Mouse (Mus musculus) MEL (cell line): ENCODE results near the gene Gpbp1l1. TPM values are rescaled to one million over a fixed set of nuclear protein-coding genes. Genes with fewer than 3 reads are reported as not detected.

Source experiments
- DNase-seq: peaks from one replicate; pipeline ENCODE4 v3.0.0; 2011; ENCODE audit warnings: low read depth, low spot score
- H3K27ac ChIP-seq: 2 replicates; pipeline ENCODE4 v1.5.1; 2012; ENCODE audit warnings: low read depth, mild to moderate bottlenecking, control low read depth, low read length, moderate library complexity; ENCODE audit not compliant: control insufficient read depth
- H3K27me3 ChIP-seq, 2 experiments: fragments of 150-350 bp in 1 of 2; sonication (generic) in 1 of 2; 2 replicates each; pipeline ENCODE4 v1.6.1; 2012; ENCODE audit warnings: low read length in 2 of 2, mild to moderate bottlenecking in 2 of 2, improper control_type of control experiment in 1 of 2, moderate library complexity in 1 of 2; ENCODE audit not compliant: insufficient read depth in 2 of 2, control insufficient read depth in 1 of 2
- H3K36me3 ChIP-seq, 2 experiments: 2 replicates each; pipeline ENCODE4 v1.6.1; 2012 to 2014; ENCODE audit warnings: low read length in 2 of 2, improper control_type of control experiment in 1 of 2, inconsistent platforms in 1 of 2, mild to moderate bottlenecking in 1 of 2; ENCODE audit not compliant: insufficient read depth in 2 of 2, control insufficient read depth in 1 of 2
- H3K4me1 ChIP-seq, 2 experiments: fragments of 150-350 bp in 1 of 2; sonication (generic) in 1 of 2; 2 replicates each; pipeline ENCODE4 v1.6.1; 2012; ENCODE audit warnings: low read length in 2 of 2, improper control_type of control experiment in 1 of 2, mild to moderate bottlenecking in 1 of 2; ENCODE audit not compliant: insufficient read depth in 2 of 2, control insufficient read depth in 1 of 2
- H3K4me3 ChIP-seq, 2 experiments: fragments of 150-350 bp in 1 of 2; sonication (generic) in 1 of 2; 2 replicates each; pipeline ENCODE4 v1.5.1; 2012; ENCODE audit warnings: low read depth in 2 of 2, low read length in 2 of 2, mild to moderate bottlenecking in 2 of 2, moderate library complexity in 2 of 2, control low read depth in 1 of 2, improper control_type of control experiment in 1 of 2; ENCODE audit not compliant: control insufficient read depth in 1 of 2, insufficient read depth in 1 of 2
- H3K79me2 ChIP-seq: 2 replicates; pipeline ENCODE4 v1.6.1; 2012; ENCODE audit warnings: mild to moderate bottlenecking, low read length, moderate library complexity; ENCODE audit not compliant: control insufficient read depth, poor library complexity, insufficient read depth
- H3K9ac ChIP-seq: 2 replicates; pipeline ENCODE4 v1.6.1; 2012; ENCODE audit warnings: low read depth, mild to moderate bottlenecking, control low read depth, low read length, moderate library complexity; ENCODE audit not compliant: control insufficient read depth, poor library complexity, severe bottlenecking
- H3K9me3 ChIP-seq: fragments of 150-350 bp; sonication (generic); replicated peaks from 2 replicates; pipeline ENCODE4 v1.6.1; 2012; ENCODE audit warnings: mild to moderate bottlenecking, low read length, improper control_type of control experiment, moderate library complexity; ENCODE audit not compliant: insufficient read depth
- CHD2 ChIP-seq: IDR thresholded peaks from 2 replicates; pipeline ENCODE4 v1.6.1; 2011; ENCODE audit warnings: low read length, improper control_type of control experiment
- EP300 ChIP-seq, 2 experiments: IDR thresholded peaks; 2 replicates each; pipeline ENCODE4 v1.6.1; 2011; ENCODE audit warnings: improper control_type of control experiment in 2 of 2, low read length in 2 of 2, low read depth in 1 of 2, mild to moderate bottlenecking in 1 of 2
- GABPA ChIP-seq: IDR thresholded peaks from 2 replicates; pipeline ENCODE4 v1.6.1; 2012; ENCODE audit warnings: low read depth, mild to moderate bottlenecking, inconsistent platforms, low read length, improper control_type of control experiment, moderate library complexity
- GATA1 ChIP-seq: IDR thresholded peaks from 2 replicates; pipeline ENCODE4 v1.6.1; 2011; ENCODE audit warnings: low read depth, low read length, improper control_type of control experiment
- HCFC1 ChIP-seq: IDR thresholded peaks from 2 replicates; pipeline ENCODE4 v1.6.1; 2012; ENCODE audit warnings: low read depth, mild to moderate bottlenecking, inconsistent platforms, low read length, improper control_type of control experiment, moderate library complexity
- MAFK ChIP-seq: IDR thresholded peaks from 2 replicates; pipeline ENCODE4 v1.6.1; 2011; ENCODE audit warnings: low read depth, mild to moderate bottlenecking, low read length, improper control_type of control experiment, borderline replicate concordance
- MXI1 ChIP-seq: IDR thresholded peaks from 2 replicates; pipeline ENCODE4 v1.6.1; 2011; ENCODE audit warnings: mild to moderate bottlenecking, low read depth, low read length, improper control_type of control experiment
- MYC ChIP-seq: IDR thresholded peaks from 2 replicates; pipeline ENCODE4 v1.6.1; 2011; ENCODE audit warnings: low read depth, mild to moderate bottlenecking, low read length, improper control_type of control experiment, moderate library complexity
- NELFE ChIP-seq: IDR thresholded peaks from 2 replicates; pipeline ENCODE4 v1.6.1; 2011; ENCODE audit warnings: low read depth, low read length, improper control_type of control experiment
- POLR2AphosphoS2 ChIP-seq: IDR thresholded peaks from 2 replicates; pipeline ENCODE4 v1.6.1; 2011; ENCODE audit warnings: low read length, improper control_type of control experiment
- POLR2AphosphoS5 ChIP-seq: IDR thresholded peaks from 2 replicates; pipeline ENCODE4 v1.6.1; 2012; ENCODE audit warnings: low read depth, borderline replicate concordance, mild to moderate bottlenecking, inconsistent platforms, low read length, moderate library complexity, mixed read lengths
- RCOR1 ChIP-seq: IDR thresholded peaks from 2 replicates; pipeline ENCODE4 v1.6.1; 2012; ENCODE audit warnings: low read depth, mild to moderate bottlenecking, inconsistent platforms, low read length, improper control_type of control experiment
- SMC3 ChIP-seq: IDR thresholded peaks from 2 replicates; pipeline ENCODE4 v1.6.1; 2011; ENCODE audit warnings: low read depth, low read length, improper control_type of control experiment
- TCF12 ChIP-seq: IDR thresholded peaks from 2 replicates; pipeline ENCODE4 v1.6.1; 2014; ENCODE audit warnings: low read depth, mild to moderate bottlenecking, inconsistent platforms, low read length, improper control_type of control experiment, moderate library complexity
- USF1 ChIP-seq: IDR thresholded peaks from 2 replicates; pipeline ENCODE4 v1.6.1; 2014; ENCODE audit warnings: low read depth, mild to moderate bottlenecking, inconsistent platforms, low read length, improper control_type of control experiment, moderate library complexity
- USF2 ChIP-seq, 2 experiments: IDR thresholded peaks; 2 replicates each; pipeline ENCODE4 v1.6.1; 2011 to 2012; ENCODE audit warnings: improper control_type of control experiment in 2 of 2, low read length in 2 of 2, borderline replicate concordance in 1 of 2, inconsistent platforms in 1 of 2, low read depth in 1 of 2, mild to moderate bottlenecking in 1 of 2; ENCODE audit not compliant: insufficient read depth in 1 of 2
- ZKSCAN1 ChIP-seq: IDR thresholded peaks from 2 replicates; pipeline ENCODE4 v1.6.1; 2012; ENCODE audit warnings: low read depth, mild to moderate bottlenecking, inconsistent platforms, low read length, improper control_type of control experiment, moderate library complexity
- ZMIZ1 ChIP-seq: IDR thresholded peaks from 2 replicates; pipeline ENCODE4 v1.6.1; 2012; ENCODE audit warnings: low read depth, mild to moderate bottlenecking, inconsistent platforms, low read length, improper control_type of control experiment, moderate library complexity
- polyA plus RNA-seq, 2 experiments: library from polyadenylated mRNA; stranded (reverse) in 1 of 2; unstranded in 1 of 2; fragments of >175 nt in 1 of 2; fragments of >200 nt in 1 of 2; gene quantifications; 2 replicates each; pipeline versions ENCODE4 v1.2.1 to v1.2.4; 2012; ENCODE audit warnings: low replicate concordance in 2 of 2, low read depth in 1 of 2; ENCODE audit not compliant: insufficient read length in 2 of 2, insufficient read depth in 1 of 2, missing spikeins in 1 of 2
- total RNA-seq: library from RNA; depleted of rRNA; stranded (reverse); fragments of 300-350 nt; gene quantifications from 2 replicates; pipeline ENCODE4 v1.2.3, GENCODE M21; 2012

Gene Gpbp1l1
- total and polyA plus RNA-seq, 3 experiments = 29.1 to 46.3 TPM; not detected in 1

GRCm38 (mm10) chr4:116537737-116538136 is 19.7 kb upstream of the Gpbp1l1 start:
- H3K27ac ChIP-seq = no peak overlapping the region
- no peak for TF ChIP-seq USF1
- TF ChIP-seq ZKSCAN1 = no peak
- no peak for TF ChIP-seq POLR2AphosphoS5
- TF ChIP-seq MYC = no peak
- TF ChIP-seq USF2 (IDR thresholded peaks at IDR 0.05; ENCODE audit: borderline replicate concordance in 1 of 2, insufficient read depth in 1 of 2, low read depth in 1 of 2, low read length in 2 of 2) = no peak
- no peak for TF ChIP-seq MAFK
- TF ChIP-seq MXI1 = no peak
- TF ChIP-seq GABPA = no peak
- no peak for TF ChIP-seq CHD2
- no peak for TF ChIP-seq RCOR1
- TF ChIP-seq, all 39 proteins: peak for 0
- H3K9me3 ChIP-seq = no peaks in the 10 kb centered on the region
- no peaks in the 10 kb centered on the region for H3K79me2 ChIP-seq
- H3K36me3 ChIP-seq = no peaks in the 10 kb centered on the region
- no peak overlapping the region for H3K9ac ChIP-seq
- H3K4me3 ChIP-seq = no peak overlapping the region
- H3K4me1 ChIP-seq = no peaks in the 10 kb centered on the region
- DNase-seq = no peak
- no peaks in the 10 kb centered on the region for H3K27me3 ChIP-seq

GRCm38 (mm10) chr4:116550432-116550831 is 7.0 kb upstream of the Gpbp1l1 start:
- Histone ChIP-seq H3K27ac (no peak overlapping the region), H3K4me3 (no peak overlapping the region), H3K79me2 (peaks cover 3% of the 10 kb centered on the region), H3K27me3 (no peaks in the 10 kb centered on the region), H3K4me1 (no peaks in the 10 kb centered on the region), H3K9ac (no peak overlapping the region), H3K9me3 (no peaks in the 10 kb centered on the region), H3K36me3 (peaks cover 0 to 7% of the 10 kb centered on the region in 2 experiments; a peak in 2 of 4 replicates)
- DNase-seq = peak; percentile 22
- no peak for TF ChIP-seq NELFE
- TF ChIP-seq RCOR1 = peak; percentile 87
- TF ChIP-seq GATA1 = peak; percentile 14; the same call in 1 of the 2 replicates
- TF ChIP-seq EP300 (IDR thresholded peaks at IDR 0.05; ENCODE audit: low read depth in 1 of 2, low read length in 2 of 2) = peak in 1 of 2 experiments; percentile 43; a peak in 2 of 4 replicates
- TF ChIP-seq SMC3 = no peak
- TF ChIP-seq POLR2AphosphoS5 = no peak
- TF ChIP-seq GABPA = no peak
- TF ChIP-seq POLR2AphosphoS2 = no peak

DNA sequence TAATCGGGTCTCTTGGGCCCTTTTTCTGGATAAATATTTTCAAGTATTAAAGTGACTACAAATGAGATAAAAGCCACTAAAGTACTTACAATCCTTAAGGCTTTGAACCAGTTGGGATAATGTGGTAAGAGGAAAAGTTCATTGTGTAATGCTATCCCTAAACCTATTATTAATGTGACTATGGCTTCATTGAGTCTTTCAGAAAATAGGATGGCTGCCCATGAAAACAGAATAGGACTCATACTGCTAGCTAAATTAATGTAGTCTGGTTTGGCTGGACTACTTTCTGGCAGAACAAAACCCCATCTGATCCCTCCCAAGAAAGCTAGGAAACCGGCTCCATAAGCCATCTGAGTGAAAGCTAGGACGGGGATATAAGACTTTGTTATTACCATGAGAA is 4.4 kb upstream of the Gpbp1l1 start:
- H3K79me2 ChIP-seq = peaks cover 20% of the 10 kb centered on the region
- H3K4me1 ChIP-seq = no peaks in the 10 kb centered on the region
- H3K4me3 ChIP-seq = no peak overlapping the region
- no peaks in the 10 kb centered on the region for H3K27me3 ChIP-seq
- DNase-seq = no peak
- TF ChIP-seq ZMIZ1 (no peak), TCF12 (no peak), HCFC1 (no peak), GATA1 (no peak)
- no peak overlapping the region for H3K9ac ChIP-seq
- H3K36me3 ChIP-seq = peaks cover 0 to 7% of the 10 kb centered on the region in 2 experiments; a peak in 2 of 4 replicates
- H3K27ac ChIP-seq = no peak overlapping the region
- H3K9me3 ChIP-seq = no peaks in the 10 kb centered on the region
